Mouse (Mus musculus) forebrain, embryonic 12.5 days (tissue): ENCODE results near the gene Adamts4. TPM values are rescaled to one million over a fixed set of nuclear protein-coding genes. Genes with fewer than 3 reads are reported as not detected.

ENCODE experiments used
- ATAC-seq: fragments of 200-750 bp; cut with Nextera tagmentation; 2 replicates; pipeline ENCODE4 v1.8.0; 2017; ENCODE audit warnings: moderate TSS enrichment; ENCODE audit not compliant: low FRiP score
- H3K27ac ChIP-seq: fragments of 300-500 bp; sonication (generic); 2 replicates; pipeline ENCODE4 v1.5.1; 2016; ENCODE audit warnings: mild to moderate bottlenecking
- H3K27me3 ChIP-seq: fragments of 300-500 bp; sonication (generic); 2 replicates; pipeline ENCODE4 v1.6.1; 2016; ENCODE audit warnings: mild to moderate bottlenecking
- H3K36me3 ChIP-seq: fragments of 300-500 bp; sonication (generic); replicated peaks from 2 replicates; pipeline ENCODE4 v1.6.1; 2016; ENCODE audit warnings: mild to moderate bottlenecking
- H3K4me1 ChIP-seq: fragments of 300-500 bp; sonication (generic); 2 replicates; pipeline ENCODE4 v1.6.1; 2016
- H3K4me2 ChIP-seq: fragments of 300-500 bp; sonication (generic); 2 replicates; pipeline ENCODE4 v1.6.1; 2016; ENCODE audit warnings: mild to moderate bottlenecking, moderate library complexity
- H3K4me3 ChIP-seq: fragments of 300-500 bp; sonication (generic); replicated peaks from 2 replicates; pipeline ENCODE4 v1.5.1; 2016; ENCODE audit warnings: mild to moderate bottlenecking
- H3K9ac ChIP-seq: fragments of 300-500 bp; sonication (generic); 2 replicates; pipeline ENCODE4 v1.6.1; 2016; ENCODE audit warnings: mild to moderate bottlenecking
- H3K9me3 ChIP-seq: fragments of 300-500 bp; sonication (generic); 2 replicates; pipeline ENCODE4 v1.6.1; 2016
- WGBS: fragments of 180-500 bp; shearing (Covaris S2); methylation state at CpG from one replicate; pipeline ENCODE4 v1.1.7; 2016; 5-methylcytosine and 5-hydroxymethylcytosine counted together
- polyA plus RNA-seq: library from polyadenylated mRNA; unstranded; fragments of >200 nt; fragmentation: Nextera tagmentation; extraction: Ambion mirVana; gene quantifications from 2 replicates; pipeline ENCODE4 v1.2.1, GENCODE M21; 2016

Adamts4 gene
- polyA plus RNA-seq, 1 experiment from 2014 or later = 8.9 TPM

GRCm38 (mm10) chr1:171276110-171276748 is 26.0 kb downstream of the Adamts4 start:
- no peak overlapping the region for H3K4me3 ChIP-seq
- H3K27me3 ChIP-seq = no peaks in the 10 kb centered on the region
- no peaks in the 10 kb centered on the region for H3K9me3 ChIP-seq
- ATAC-seq = no peak
- no peak overlapping the region for H3K27ac ChIP-seq
- 94% methylated on average over 14 of the region's 14 CpGs for WGBS
- peaks cover 16% of the 10 kb centered on the region for H3K4me1 ChIP-seq
- no peak overlapping the region for H3K4me2 ChIP-seq
- no peak overlapping the region for H3K9ac ChIP-seq
- H3K36me3 ChIP-seq = peaks cover 71% of the 10 kb centered on the region

GRCm38 (mm10) chr1:171277736-171278135 is 27.5 kb downstream of the Adamts4 start:
- Histone ChIP-seq H3K9ac (no peak overlapping the region), H3K4me1 (peaks cover 23% of the 10 kb centered on the region), H3K4me3 (no peak overlapping the region), H3K9me3 (no peaks in the 10 kb centered on the region), H3K4me2 (no peak overlapping the region), H3K36me3 (peaks cover 69% of the 10 kb centered on the region), H3K27ac (no peak overlapping the region), H3K27me3 (no peaks in the 10 kb centered on the region)
- no peak for ATAC-seq
- 86% methylated on average over 10 of the region's 10 CpGs for WGBS

GRCm38 (mm10) chr1:171278436-171278835 is 28.2 kb downstream of the Adamts4 start:
- ATAC-seq = no peak
- no peaks in the 10 kb centered on the region for H3K9me3 ChIP-seq
- H3K9ac ChIP-seq = no peak overlapping the region
- peaks cover 66% of the 10 kb centered on the region for H3K36me3 ChIP-seq
- no peak overlapping the region for H3K4me2 ChIP-seq
- peaks cover 23% of the 10 kb centered on the region for H3K4me1 ChIP-seq
- no peak overlapping the region for H3K4me3 ChIP-seq
- no peak overlapping the region for H3K27ac ChIP-seq
- no peaks in the 10 kb centered on the region for H3K27me3 ChIP-seq
- WGBS = 95% methylated on average over 8 of the region's 8 CpGs

GRCm38 (mm10) chr1:171279012-171279705 is 28.9 kb downstream of the Adamts4 start:
- peaks cover 23% of the 10 kb centered on the region for H3K4me1 ChIP-seq
- peak overlapping the region; percentile 64; the same call in 1 of the 2 replicates for H3K4me3 ChIP-seq
- no peaks in the 10 kb centered on the region for H3K9me3 ChIP-seq
- H3K4me2 ChIP-seq = peak overlapping the region; percentile 90; the same call in 1 of the 2 replicates
- ATAC-seq = no peak
- H3K9ac ChIP-seq = no peak overlapping the region
- no peaks in the 10 kb centered on the region for H3K27me3 ChIP-seq
- H3K27ac ChIP-seq = no peak overlapping the region
- 87% methylated on average over 14 of the region's 14 CpGs for WGBS
- H3K36me3 ChIP-seq = peaks cover 65% of the 10 kb centered on the region

- Histone ChIP-seq H3K27ac (no peak overlapping the region), H3K27me3 (no peaks in the 10 kb centered on the region), H3K36me3 (peaks cover 63% of the 10 kb centered on the region), H3K9ac (peak overlapping the region; percentile 78), H3K4me1 (peaks cover 23% of the 10 kb centered on the region), H3K4me3 (peak overlapping the region; percentile 64), H3K9me3 (no peaks in the 10 kb centered on the region), H3K4me2 (peak overlapping the region; percentile 90)
- no peak for ATAC-seq
- WGBS = 62% methylated on average over 5 of the region's 5 CpGs
Observed at GRCm38 (mm10) chr1:171279721-171280120, 29.5 kb downstream of the Adamts4 start.

- H3K4me2 ChIP-seq = peak overlapping the region; percentile 90
- H3K9ac ChIP-seq = peak overlapping the region; percentile 78
- H3K27me3 ChIP-seq = no peaks in the 10 kb centered on the region
- no peaks in the 10 kb centered on the region for H3K9me3 ChIP-seq
- under 1% methylated on average over 25 of the region's 25 CpGs for WGBS
- peak overlapping the region; percentile 64 for H3K4me3 ChIP-seq
- H3K27ac ChIP-seq = 0 out of 2 replicates have a peak overlapping the region, but pooled peaks have one; percentile 20
- peaks cover 63% of the 10 kb centered on the region for H3K36me3 ChIP-seq
- peaks cover 25% of the 10 kb centered on the region for H3K4me1 ChIP-seq
- peak; percentile 12; the same call in 1 of the 2 replicates for ATAC-seq
Observed at GRCm38 (mm10) chr1:171280250-171280915, 30.2 kb downstream of the Adamts4 start.

- ATAC-seq = peak; percentile 99
- peak within 1 kb of the TSS; percentile 78 for H3K9ac ChIP-seq
- H3K36me3 ChIP-seq = peaks cover 63% of the 10 kb centered on the region
- no peaks in the 10 kb centered on the region for H3K9me3 ChIP-seq
- peaks cover 31% of the 10 kb centered on the region for H3K4me1 ChIP-seq
- H3K4me3 ChIP-seq = peak within 1 kb of the TSS; percentile 64
- peak within 1 kb of the TSS; percentile 90 for H3K4me2 ChIP-seq
- peak within 1 kb of the TSS; percentile 79 for H3K27ac ChIP-seq
- H3K27me3 ChIP-seq = no peaks in the 10 kb centered on the region
- WGBS = under 1% methylated on average over 26 of the region's 26 CpGs
Observed at GRCm38 (mm10) chr1:171280916-171281527, 30.8 kb downstream of the Adamts4 start, which contains the start of gene Ppox. Gene Ppox (minus strand): TSS chr1:171281186.

- H3K4me3 ChIP-seq = peak overlapping the region; percentile 64
- H3K27me3 ChIP-seq = no peaks in the 10 kb centered on the region
- ATAC-seq = peak; percentile 40
- peaks cover 36% of the 10 kb centered on the region for H3K4me1 ChIP-seq
- 0% methylated on average over 10 of the region's 10 CpGs for WGBS
- H3K9ac ChIP-seq = peak overlapping the region; percentile 49
- peak overlapping the region; percentile 90 for H3K4me2 ChIP-seq
- peak overlapping the region; percentile 79 for H3K27ac ChIP-seq
- H3K9me3 ChIP-seq = no peaks in the 10 kb centered on the region
- peaks cover 63% of the 10 kb centered on the region for H3K36me3 ChIP-seq
Observed at GRCm38 (mm10) chr1:171281528-171281923, 31.3 kb downstream of the Adamts4 start.

GRCm38 (mm10) chr1:171282086-171282805 is 32.0 kb downstream of the Adamts4 start:
- Histone ChIP-seq H3K27me3 (no peaks in the 10 kb centered on the region), H3K36me3 (peaks cover 57% of the 10 kb centered on the region), H3K9ac (0 out of 2 replicates have a peak overlapping the region, but pooled peaks have one; percentile 49), H3K27ac (no peak overlapping the region), H3K9me3 (no peaks in the 10 kb centered on the region), H3K4me2 (peak overlapping the region; percentile 90), H3K4me1 (peaks cover 43% of the 10 kb centered on the region), H3K4me3 (no peak overlapping the region)
- 85% methylated on average over 18 of the region's 18 CpGs for WGBS
- ATAC-seq = no peak

- Histone ChIP-seq H3K27me3 (no peaks in the 10 kb centered on the region), H3K9ac (no peak overlapping the region), H3K9me3 (no peaks in the 10 kb centered on the region), H3K36me3 (peaks cover 47% of the 10 kb centered on the region), H3K4me1 (peaks cover 50% of the 10 kb centered on the region), H3K4me2 (no peak overlapping the region), H3K4me3 (no peak overlapping the region), H3K27ac (no peak overlapping the region)
- WGBS = 92% methylated on average over 18 of the region's 18 CpGs
- no peak for ATAC-seq
Observed at GRCm38 (mm10) chr1:171283188-171284160, 33.3 kb downstream of the Adamts4 start.

GRCm38 (mm10) chr1:171284491-171284890 is 34.3 kb downstream of the Adamts4 start:
- no peaks in the 10 kb centered on the region for H3K9me3 ChIP-seq
- H3K4me2 ChIP-seq = no peak overlapping the region
- ATAC-seq = no peak
- 90% methylated on average over 15 of the region's 15 CpGs for WGBS
- H3K27ac ChIP-seq = no peak overlapping the region
- no peak overlapping the region for H3K9ac ChIP-seq
- peaks cover 53% of the 10 kb centered on the region for H3K36me3 ChIP-seq
- no peaks in the 10 kb centered on the region for H3K27me3 ChIP-seq
- no peak overlapping the region for H3K4me3 ChIP-seq
- peaks cover 49% of the 10 kb centered on the region for H3K4me1 ChIP-seq
